Mouse (Mus musculus) monocyte, adult 5-6 weeks (primary cell): ENCODE data around the gene Slc6a4. TPM values are rescaled to one million over a fixed set of nuclear protein-coding genes. Genes with fewer than 3 reads are reported as not detected.

Experiments
- total RNA-seq: library from RNA; stranded (forward); fragments of 200-1000, 200-491, 200-594 nt; gene quantifications from 3 replicates; pipeline ENCODE4 v1.2.3, GENCODE M21; 2017

The Slc6a4 gene
- total RNA-seq, 1 experiment from 2014 or later, result 5.0 TPM

Other genes with a start within 250 kb of the Slc6a4 start
- gene Gosr1, start 235.0 kb upstream of the Slc6a4 start, total RNA-seq, result 43.3 to 103 TPM (median 80.0 TPM) in 3 replicates
- 37.7 to 55.0 TPM (median 54.1 TPM) in 3 replicates for gene Cpd, start 151.6 kb upstream of the Slc6a4 start, total RNA-seq
- 0.76 TPM in 1 of 3 replicates, not detected in the others for gene Tmigd1, start 96.4 kb upstream of the Slc6a4 start, total RNA-seq
- gene Blmh, start 73.8 kb upstream of the Slc6a4 start, total RNA-seq, result 87.2 to 135 TPM (median 98.4 TPM) in 3 replicates
- 38.3 to 53.1 TPM (median 43.4 TPM) in 3 replicates for gene Nsrp1, start 79.8 kb downstream of the Slc6a4 start, total RNA-seq
- 2.4 to 5.0 TPM (median 3.9 TPM) in 3 replicates for gene Efcab5, start 190.4 kb downstream of the Slc6a4 start, total RNA-seq
- gene Ssh2, start 217.7 kb downstream of the Slc6a4 start, total RNA-seq, result 254 to 316 TPM (median 254 TPM) in 3 replicates